Mouse (Mus musculus) liver, embryonic 11.5 days (tissue): ENCODE results near the gene Lrrtm4. TPM values are rescaled to one million over a fixed set of nuclear protein-coding genes. Genes with fewer than 3 reads are reported as not detected.

Experiments
- ATAC-seq: fragments of 200-750 bp; cut with Nextera tagmentation; replicated peaks from 2 replicates; pipeline ENCODE4 v1.8.0; 2017; ENCODE audit warnings: moderate number of reproducible peaks, mild to moderate bottlenecking, moderate TSS enrichment, moderate library complexity; ENCODE audit not compliant: low FRiP score
- DNase-seq: peaks from one replicate; pipeline ENCODE4 v3.0.0-alpha.2; 2017; ENCODE audit warnings: low spot score
- H3K27ac ChIP-seq: fragments of 300-500 bp; sonication (generic); 2 replicates; pipeline ENCODE4 v1.5.1; 2014; ENCODE audit warnings: mild to moderate bottlenecking, low read depth, low read length, control low read depth
- H3K27me3 ChIP-seq: fragments of 300-500 bp; sonication (generic); replicated peaks from 2 replicates; pipeline ENCODE4 v1.6.1; 2014; ENCODE audit warnings: low read length, mixed read lengths; ENCODE audit not compliant: control insufficient read depth, insufficient read depth
- H3K36me3 ChIP-seq: fragments of 300-500 bp; sonication (generic); 2 replicates; pipeline ENCODE4 v1.6.1; 2014; ENCODE audit warnings: mild to moderate bottlenecking, low read length, moderate library complexity, mixed read lengths; ENCODE audit not compliant: control insufficient read depth, insufficient read depth
- H3K4me1 ChIP-seq: fragments of 300-500 bp; sonication (generic); replicated peaks from 2 replicates; pipeline ENCODE4 v1.6.1; 2014; ENCODE audit warnings: low read length, mixed read lengths; ENCODE audit not compliant: control insufficient read depth, insufficient read depth
- H3K4me2 ChIP-seq: fragments of 300-500 bp; sonication (generic); 2 replicates; pipeline ENCODE4 v1.6.1; 2014; ENCODE audit warnings: mild to moderate bottlenecking, control low read depth, moderate library complexity
- H3K4me3 ChIP-seq: fragments of 300-500 bp; sonication (generic); 2 replicates; pipeline ENCODE4 v1.5.1; 2014; ENCODE audit warnings: low read depth, low read length, control low read depth
- H3K9ac ChIP-seq: fragments of 300-500 bp; sonication (generic); 2 replicates; pipeline ENCODE4 v1.6.1; 2014; ENCODE audit warnings: low read depth, low read length, control low read depth
- H3K9me3 ChIP-seq: fragments of 300-500 bp; sonication (generic); 2 replicates; pipeline ENCODE4 v1.6.1; 2016; ENCODE audit warnings: low read length, inconsistent platforms, mixed read lengths; ENCODE audit not compliant: control insufficient read depth
- WGBS: fragments of 180-500 bp; shearing (Covaris S2); extraction: QIAGEN DNeasy Blood & Tissue Kit; methylation state at CpG from one replicate; pipeline ENCODE4 v1.1.7; 2014; 5-methylcytosine and 5-hydroxymethylcytosine counted together
- polyA plus RNA-seq: library from polyadenylated mRNA; unstranded; fragments of >200 nt; fragmentation: Nextera tagmentation; extraction: Ambion mirVana; gene quantifications from 2 replicates; pipeline ENCODE4 v1.2.1, GENCODE M21; 2014

Lrrtm4 gene
- polyA plus RNA-seq, 1 experiment from 2014 or later: 0.19 TPM

DNA sequence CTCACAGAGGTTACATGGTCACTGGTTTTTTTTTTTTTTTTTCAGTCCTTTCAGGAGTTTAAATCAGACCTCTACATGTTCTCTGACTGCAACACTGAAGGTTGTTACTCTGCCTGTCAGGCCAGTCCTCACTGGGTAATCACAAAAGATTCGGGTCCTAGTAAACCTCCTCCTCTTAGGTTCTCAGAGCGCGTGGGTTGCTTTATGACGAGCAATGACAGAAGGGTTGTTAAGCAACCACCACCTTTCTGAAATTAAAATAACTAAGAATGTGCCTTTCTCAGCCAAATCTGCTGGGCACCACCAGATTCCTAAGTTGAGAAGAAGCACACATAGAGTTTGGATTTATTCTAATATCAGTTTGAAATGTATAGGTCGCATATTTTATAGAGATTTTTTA, 644.1 kb downstream of the Lrrtm4 start:
- Histone ChIP-seq H3K4me1 (no peaks in the 10 kb centered on the region), H3K9me3 (no peaks in the 10 kb centered on the region)
- 83% methylated on average over 5 of the region's 5 CpGs for WGBS

GRCm38 (mm10) chr6:80664039-80664438, 645.4 kb downstream of the Lrrtm4 start:
- no peak overlapping the region for H3K4me3 ChIP-seq
- H3K9ac ChIP-seq: no peak overlapping the region
- 84% methylated on average over 4 of the region's 4 CpGs for WGBS
- no peaks in the 10 kb centered on the region for H3K4me1 ChIP-seq
- H3K9me3 ChIP-seq: no peaks in the 10 kb centered on the region
- H3K27ac ChIP-seq: no peak overlapping the region
- no peak for DNase-seq
- no peak overlapping the region for H3K4me2 ChIP-seq
- no peaks in the 10 kb centered on the region for H3K36me3 ChIP-seq
- no peaks in the 10 kb centered on the region for H3K27me3 ChIP-seq
- ATAC-seq: no peak

More for the DNA sequence above, 644.1 kb downstream of the Lrrtm4 start:
- Histone ChIP-seq H3K4me3 (no peak overlapping the region), H3K4me2 (no peak overlapping the region), H3K36me3 (no peaks in the 10 kb centered on the region), H3K27ac (no peak overlapping the region), H3K27me3 (no peaks in the 10 kb centered on the region), H3K9ac (no peak overlapping the region)
- DNase-seq (no peak), ATAC-seq (no peak)

GRCm38 (mm10) chr6:80704183-80704582, 685.5 kb downstream of the Lrrtm4 start:
- 59% methylated on average over 2 of the region's 2 CpGs for WGBS
- Histone ChIP-seq H3K36me3 (no peaks in the 10 kb centered on the region), H3K27ac (no peak overlapping the region), H3K9me3 (no peaks in the 10 kb centered on the region), H3K4me2 (no peak overlapping the region), H3K4me1 (no peaks in the 10 kb centered on the region), H3K27me3 (no peaks in the 10 kb centered on the region), H3K4me3 (no peak overlapping the region), H3K9ac (no peak overlapping the region)
- DNase-seq: no peak
- no peak for ATAC-seq

DNA sequence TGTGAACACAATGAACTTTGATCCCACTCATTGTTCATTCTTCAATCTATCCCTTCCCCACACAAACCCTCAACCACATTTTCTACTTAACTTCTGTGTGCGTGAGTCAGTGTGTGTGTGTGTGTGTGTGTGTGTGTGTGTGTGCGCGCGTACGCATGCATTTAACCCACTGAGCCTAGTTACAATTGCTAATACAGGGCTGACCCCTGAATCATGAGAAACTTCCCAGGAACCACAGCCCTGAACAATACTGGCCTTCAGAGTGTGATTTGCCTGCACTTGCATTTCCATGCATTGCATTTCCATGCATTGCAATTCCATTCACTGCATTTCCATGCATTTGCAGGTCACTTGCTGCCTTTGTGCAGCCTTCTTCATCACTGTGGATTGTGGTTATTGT, 701.8 kb downstream of the Lrrtm4 start:
- Histone ChIP-seq H3K4me3 (no peak overlapping the region), H3K4me2 (no peak overlapping the region), H3K9me3 (no peaks in the 10 kb centered on the region), H3K4me1 (no peaks in the 10 kb centered on the region), H3K9ac (no peak overlapping the region), H3K36me3 (no peaks in the 10 kb centered on the region), H3K27me3 (no peaks in the 10 kb centered on the region), H3K27ac (no peak overlapping the region)
- ATAC-seq (no peak), DNase-seq (no peak)
- WGBS: 88% methylated on average over 5 of the region's 5 CpGs

- Histone ChIP-seq H3K4me2 (no peak overlapping the region), H3K27ac (no peak overlapping the region), H3K4me3 (no peak overlapping the region), H3K9ac (no peak overlapping the region), H3K9me3 (no peaks in the 10 kb centered on the region), H3K4me1 (no peaks in the 10 kb centered on the region), H3K36me3 (no peaks in the 10 kb centered on the region), H3K27me3 (no peaks in the 10 kb centered on the region)
- DNase-seq (no peak), ATAC-seq (no peak)
- WGBS: 85% methylated on average over 3 of the region's 3 CpGs
These were observed 714.7 kb downstream of the Lrrtm4 start for GRCm38 (mm10) chr6:80733416-80733815.

- Histone ChIP-seq H3K9ac (no peak overlapping the region), H3K9me3 (no peaks in the 10 kb centered on the region), H3K27ac (no peak overlapping the region), H3K27me3 (no peaks in the 10 kb centered on the region), H3K4me2 (no peak overlapping the region), H3K4me3 (no peak overlapping the region), H3K4me1 (no peaks in the 10 kb centered on the region), H3K36me3 (no peaks in the 10 kb centered on the region)
- no peak for ATAC-seq
- no peak for DNase-seq
- WGBS: 71% methylated on average over 2 of the region's 2 CpGs
These were observed 732.1 kb downstream of the Lrrtm4 start for GRCm38 (mm10) chr6:80750769-80751168.

DNA sequence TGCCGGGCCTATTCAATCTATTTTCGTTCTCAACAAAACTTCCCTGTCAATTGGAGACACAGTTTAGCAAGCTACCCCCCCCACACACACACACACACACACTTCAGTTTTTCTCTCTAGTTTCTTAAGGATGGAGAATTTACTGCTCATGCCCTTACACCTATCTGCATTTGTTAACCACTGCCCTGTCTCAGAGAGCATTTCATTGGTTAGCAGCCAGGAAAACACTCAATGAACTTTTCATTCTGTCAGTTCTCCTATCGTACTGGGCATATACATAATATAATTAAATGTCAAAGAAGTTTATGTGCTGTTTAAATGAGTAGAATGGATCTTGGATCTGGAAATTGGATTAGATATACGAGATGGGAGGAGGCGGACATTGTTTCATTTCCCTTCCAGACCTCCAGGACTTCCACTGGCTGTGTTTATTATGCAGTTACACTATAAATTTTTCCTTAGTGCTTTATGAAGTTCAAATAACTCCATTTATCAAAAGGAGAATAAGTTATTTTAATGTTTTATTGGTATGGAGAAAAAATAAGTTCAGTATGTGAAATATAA, 742.0 kb downstream of the Lrrtm4 start:
- no peak for ATAC-seq
- DNase-seq: no peak
- no peak overlapping the region for H3K4me2 ChIP-seq
- no peak overlapping the region for H3K27ac ChIP-seq
- H3K4me3 ChIP-seq: no peak overlapping the region
- H3K27me3 ChIP-seq: no peaks in the 10 kb centered on the region
- H3K9ac ChIP-seq: no peak overlapping the region
- no peaks in the 10 kb centered on the region for H3K4me1 ChIP-seq
- H3K36me3 ChIP-seq: no peaks in the 10 kb centered on the region
- 86% methylated on average over 5 of the region's 5 CpGs for WGBS
- H3K9me3 ChIP-seq: no peaks in the 10 kb centered on the region

DNA sequence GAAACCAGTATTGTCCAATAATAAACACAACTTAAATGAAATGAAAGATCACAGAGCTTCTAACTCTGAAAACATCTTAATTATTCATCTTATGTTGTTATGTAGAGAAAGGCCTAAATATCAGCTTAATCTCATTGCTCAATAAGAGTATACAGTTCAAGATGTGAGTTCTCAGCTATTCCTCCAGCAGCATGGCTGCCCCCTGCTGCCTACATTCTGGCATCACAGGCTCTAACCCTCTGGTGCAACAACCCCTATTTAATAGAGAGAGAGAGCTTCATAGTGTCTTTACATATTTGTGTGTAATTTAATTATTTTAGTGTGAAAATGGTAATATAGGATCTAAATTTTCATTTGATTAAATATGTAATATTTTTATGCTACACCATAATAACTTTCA, 767.6 kb downstream of the Lrrtm4 start:
- DNase-seq: no peak
- no peaks in the 10 kb centered on the region for H3K4me1 ChIP-seq
- no peak overlapping the region for H3K4me2 ChIP-seq
- H3K4me3 ChIP-seq: no peak overlapping the region
- H3K36me3 ChIP-seq: no peaks in the 10 kb centered on the region
- no peak overlapping the region for H3K27ac ChIP-seq
- no peaks in the 10 kb centered on the region for H3K9me3 ChIP-seq
- no peak overlapping the region for H3K9ac ChIP-seq
- no peaks in the 10 kb centered on the region for H3K27me3 ChIP-seq
- no peak for ATAC-seq

DNA sequence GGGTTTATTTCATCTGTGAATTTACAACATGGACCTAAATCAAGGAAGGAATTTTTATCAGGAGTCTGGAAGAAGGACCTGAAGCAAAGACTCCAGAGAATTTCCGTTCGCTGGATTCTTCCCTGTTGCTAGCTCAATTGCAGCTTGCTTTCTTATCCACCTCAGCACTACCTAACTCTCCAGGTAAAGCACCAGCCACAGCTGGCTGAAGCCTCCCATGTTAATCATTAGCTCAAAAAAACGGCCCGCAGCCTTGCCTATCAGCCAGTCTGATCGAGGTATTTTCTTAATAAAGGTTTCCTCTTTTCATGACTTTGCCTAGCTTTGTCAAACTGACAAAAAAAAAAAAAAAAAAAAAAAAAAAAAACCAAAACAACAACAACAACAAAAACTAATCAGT, 805.1 kb downstream of the Lrrtm4 start:
- WGBS: 67% methylated on average over 5 of the region's 5 CpGs
- no peak for DNase-seq

More for the DNA sequence above, 805.1 kb downstream of the Lrrtm4 start:
- Histone ChIP-seq H3K27me3 (no peaks in the 10 kb centered on the region), H3K4me3 (no peak overlapping the region), H3K9ac (no peak overlapping the region), H3K4me2 (no peak overlapping the region), H3K36me3 (no peaks in the 10 kb centered on the region), H3K4me1 (no peaks in the 10 kb centered on the region), H3K27ac (no peak overlapping the region), H3K9me3 (no peaks in the 10 kb centered on the region)
- ATAC-seq: no peak
